Mouse (Mus musculus): ENCODE measurements at regions not wholly inside any gene's neighbourhood (a gene's known extent, or its start where the extent isn't known, plus 50 kb on each side); places are given as distances from the start of the nearest gene placed in this dataset.
"Not testable (repeated sequence)": the region's sequence is repeated elsewhere in the genome, so short reads cannot be mapped to it uniquely, and the experiment has no call there.

DNA sequence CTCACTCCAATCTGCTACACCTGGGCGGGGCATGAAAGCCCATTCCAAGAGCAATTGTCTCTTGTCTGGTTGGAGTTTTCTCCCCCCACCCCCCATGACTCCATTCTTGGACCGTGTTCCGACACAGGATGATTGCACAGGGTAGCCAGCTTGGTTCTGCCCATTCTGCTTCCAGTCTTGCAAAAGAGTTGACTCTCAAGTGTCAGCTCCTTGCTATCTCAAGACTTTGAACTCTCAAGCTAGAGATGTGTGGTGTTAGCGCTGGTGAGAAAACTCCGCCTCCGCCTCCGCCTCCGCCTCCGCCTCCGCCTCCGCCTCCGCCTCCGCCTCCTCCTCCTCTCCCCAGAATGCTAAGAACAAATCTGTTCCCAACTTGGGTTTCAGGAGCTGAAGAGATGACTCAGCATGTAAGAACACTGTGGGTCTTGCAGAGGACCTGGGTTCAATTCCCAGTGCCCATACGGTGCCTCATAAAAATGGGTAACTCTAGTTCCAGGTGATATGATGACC, 135.1 kb downstream of the Bcat1 start:
- no peak for ATAC-seq (ENCODE audit: low TSS enrichment)

DNA sequence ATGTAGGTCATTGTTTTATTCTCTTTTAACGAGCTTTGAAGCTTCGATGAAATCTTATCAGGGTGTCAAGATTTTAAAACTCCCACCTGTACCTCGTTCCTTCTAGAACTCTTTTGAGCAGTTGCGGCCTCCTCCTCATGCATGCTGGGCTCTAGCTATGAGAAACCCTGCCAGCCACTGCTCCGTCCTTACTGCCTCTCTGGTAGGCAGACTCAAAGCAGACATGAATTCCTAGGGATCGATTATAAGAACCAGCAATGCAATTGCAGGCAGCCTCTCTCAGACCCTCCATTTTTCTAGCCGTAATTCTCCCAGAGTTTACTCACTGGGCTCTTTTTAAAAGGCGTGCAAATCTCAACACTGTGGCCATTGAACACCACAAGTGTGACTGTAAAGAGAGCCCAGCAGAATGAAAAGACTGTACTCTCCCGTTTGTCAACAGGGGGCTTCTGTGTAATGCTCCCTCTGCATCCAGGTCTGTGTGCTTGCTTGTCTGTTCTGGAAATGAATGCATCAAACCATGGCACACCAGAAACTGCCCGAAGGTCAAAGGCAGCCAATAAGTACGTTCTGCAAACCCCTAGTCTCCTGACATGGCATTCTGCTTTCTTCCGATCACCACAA, 137.3 kb downstream of the Bcat1 start:
- no peak for ATAC-seq (ENCODE audit: low TSS enrichment)

DNA sequence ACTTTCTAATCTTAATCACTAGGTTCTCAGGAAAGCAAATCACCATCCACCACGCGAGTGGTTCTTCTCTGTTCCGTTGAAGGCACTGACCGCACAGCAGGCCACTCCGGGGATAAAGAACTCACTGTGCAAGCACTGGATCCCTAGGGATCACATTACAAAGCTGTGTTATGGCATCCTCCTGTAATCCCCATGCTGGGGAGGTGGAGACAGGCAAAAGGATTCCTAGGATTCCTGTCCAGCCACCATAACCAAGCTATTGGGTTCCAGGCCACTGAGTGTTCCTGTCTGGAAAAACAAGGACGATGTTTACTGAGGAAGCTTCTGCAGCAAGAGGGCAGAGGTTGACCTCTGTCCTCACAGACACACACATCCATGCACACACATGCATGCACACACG, 138.8 kb downstream of the Bcat1 start:
- no peak for ATAC-seq (ENCODE audit: low TSS enrichment)

DNA sequence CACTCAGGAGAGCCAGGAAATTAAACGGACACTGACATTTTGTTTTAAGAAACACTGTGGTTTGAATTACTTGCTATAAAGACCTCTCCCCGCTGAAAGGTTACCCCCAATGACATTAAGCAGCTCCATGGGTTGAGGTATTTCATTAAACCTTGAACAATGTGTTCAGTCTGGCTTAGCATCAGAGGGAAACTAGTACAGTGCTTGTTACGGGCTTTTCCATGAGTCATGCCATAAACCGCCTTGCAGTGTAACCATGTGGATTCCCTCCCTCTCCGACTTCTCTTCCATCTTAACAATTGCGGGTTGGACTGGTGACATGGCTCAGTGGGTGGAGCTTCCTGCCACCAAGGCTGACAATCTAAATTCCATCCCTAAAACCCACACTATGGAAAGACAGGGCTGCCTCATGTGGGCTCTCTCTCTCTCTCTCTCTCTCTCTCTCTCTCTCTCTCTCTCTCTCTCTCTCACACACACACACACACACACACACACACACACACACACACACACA, 142.2 kb downstream of the Bcat1 start:
- no peak for ATAC-seq (ENCODE audit: low TSS enrichment)

DNA sequence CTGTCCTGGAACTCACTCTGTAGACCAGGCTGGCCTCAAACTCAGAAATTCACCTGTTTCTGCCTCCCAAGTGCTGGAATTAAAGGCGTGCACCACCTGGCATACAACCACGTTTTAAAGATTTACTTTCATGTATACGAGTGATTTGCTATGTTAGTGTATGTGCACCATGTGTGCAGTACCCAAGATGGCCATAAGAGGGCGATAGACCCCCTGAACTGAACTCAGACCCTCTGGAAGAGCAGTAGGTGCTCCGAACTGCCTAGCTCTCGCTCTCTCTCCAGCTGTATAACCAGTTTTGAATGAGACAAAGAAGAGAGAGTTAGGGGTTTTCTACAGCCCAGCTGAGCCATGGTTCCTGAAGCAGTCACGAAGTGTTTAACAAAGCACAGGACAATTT, 143.6 kb downstream of the Bcat1 start:
- ATAC-seq (ENCODE audit: low TSS enrichment) = no peak

DNA sequence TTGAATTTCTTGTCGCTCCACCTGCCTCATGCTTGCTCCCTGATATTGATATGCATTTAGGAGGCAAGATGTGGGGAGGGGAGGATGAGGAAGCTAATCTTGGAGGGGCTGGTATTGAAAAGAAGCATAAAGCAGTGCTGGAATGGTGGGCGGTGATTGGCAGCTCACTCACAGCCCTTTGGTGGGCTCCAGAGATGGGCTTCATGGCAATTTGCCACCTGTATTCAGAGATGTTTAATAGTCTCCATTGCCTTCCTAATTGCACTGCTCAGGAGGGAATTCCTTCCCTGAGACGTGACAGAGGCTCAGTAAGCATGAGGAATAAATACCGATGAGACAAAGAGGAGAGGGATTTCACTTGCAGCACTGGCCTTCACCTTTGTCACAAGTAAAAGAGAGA, 146.0 kb downstream of the Bcat1 start:
- ATAC-seq (ENCODE audit: low TSS enrichment) = no peak

DNA sequence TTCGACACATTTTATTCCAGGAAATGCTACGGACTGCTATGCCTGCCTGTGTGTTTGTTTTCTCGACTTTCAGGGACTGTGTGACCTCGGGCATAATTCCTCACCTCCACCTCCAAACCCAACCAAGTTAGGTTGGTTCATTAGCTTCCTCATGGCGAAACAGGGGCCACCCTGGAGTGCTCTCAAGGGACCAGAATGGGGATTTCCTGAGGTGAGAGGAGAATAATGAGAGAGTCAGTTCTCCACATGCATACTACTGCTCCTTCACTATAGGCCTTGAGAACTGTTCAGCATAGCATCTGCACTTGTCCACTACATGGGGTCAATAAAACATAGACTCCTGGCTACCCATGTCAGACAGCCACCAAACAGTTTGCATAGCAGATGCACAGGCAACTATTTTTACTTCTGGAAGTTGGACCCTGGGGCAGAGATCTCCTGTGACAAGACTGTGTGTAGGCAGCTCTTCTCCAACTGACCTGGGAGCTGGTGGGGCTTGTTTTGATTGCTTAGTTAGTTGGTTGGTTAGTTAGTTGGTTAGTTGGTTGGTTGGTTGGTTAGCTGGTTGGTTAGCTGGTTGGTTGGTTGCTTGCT, 146.6 kb downstream of the Bcat1 start:
- ATAC-seq (ENCODE audit: low TSS enrichment) = no peak

DNA sequence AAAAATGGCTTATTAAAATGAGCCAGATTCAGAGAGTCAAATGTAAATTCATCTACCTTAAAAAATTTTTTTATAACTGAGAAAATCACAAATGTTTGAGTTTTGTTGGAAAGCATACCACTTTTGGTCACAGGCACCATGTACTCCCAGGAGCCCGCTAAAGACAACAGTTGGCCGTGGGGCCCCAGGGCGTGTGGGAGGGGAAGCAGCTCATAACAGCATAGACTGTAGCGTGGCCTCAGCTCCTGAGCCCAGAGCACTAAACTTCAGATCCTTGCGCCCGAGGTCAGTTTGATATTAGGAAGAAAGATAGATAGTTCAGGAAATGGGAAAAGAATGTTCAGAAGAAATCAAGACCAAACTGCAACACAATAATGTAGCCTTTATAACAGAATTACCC, 145.8 kb upstream of the Sox5 start:
- no peak for ATAC-seq (ENCODE audit: low TSS enrichment)

DNA sequence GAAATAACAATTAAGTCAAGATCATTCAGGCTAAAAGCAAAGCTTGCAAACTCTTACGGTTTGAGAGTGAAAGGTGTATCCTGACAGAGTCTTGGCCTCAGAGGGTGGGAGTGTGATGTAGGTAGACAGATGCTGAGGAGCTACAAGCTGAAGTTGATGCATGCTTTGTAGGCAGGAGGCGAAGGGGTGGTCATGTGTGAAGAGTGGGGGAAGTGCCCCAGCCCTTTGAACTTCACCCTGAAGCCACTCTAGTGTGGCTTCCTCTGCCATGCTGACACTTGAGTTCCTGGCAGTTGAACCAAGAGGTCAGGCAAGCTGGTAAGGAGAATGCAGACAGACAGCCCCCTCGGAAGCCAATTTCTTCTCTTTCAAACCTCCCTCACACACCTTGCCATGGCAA, 141.0 kb upstream of the Sox5 start:
- ATAC-seq (ENCODE audit: low TSS enrichment) = no peak

DNA sequence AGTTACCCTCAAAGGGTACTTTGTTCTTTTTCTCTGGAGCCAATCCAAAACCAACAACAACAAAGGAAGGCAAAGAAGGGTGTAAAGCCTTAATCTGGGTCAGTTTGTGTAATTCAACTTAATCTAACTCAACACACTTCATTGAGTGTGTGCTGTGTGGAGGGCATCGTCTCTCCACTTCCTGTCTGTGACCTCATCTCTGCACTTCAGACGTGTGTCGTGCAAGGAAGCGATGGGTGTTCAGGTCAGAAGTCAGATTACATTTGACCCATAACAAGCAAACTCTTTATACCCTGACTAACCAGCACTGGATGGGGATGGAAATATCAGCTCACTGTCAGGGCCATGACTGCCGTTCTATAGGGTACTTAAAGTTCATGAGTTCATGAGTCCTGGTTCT, 138.0 kb upstream of the Sox5 start:
- ATAC-seq (ENCODE audit: low TSS enrichment) = no peak

DNA sequence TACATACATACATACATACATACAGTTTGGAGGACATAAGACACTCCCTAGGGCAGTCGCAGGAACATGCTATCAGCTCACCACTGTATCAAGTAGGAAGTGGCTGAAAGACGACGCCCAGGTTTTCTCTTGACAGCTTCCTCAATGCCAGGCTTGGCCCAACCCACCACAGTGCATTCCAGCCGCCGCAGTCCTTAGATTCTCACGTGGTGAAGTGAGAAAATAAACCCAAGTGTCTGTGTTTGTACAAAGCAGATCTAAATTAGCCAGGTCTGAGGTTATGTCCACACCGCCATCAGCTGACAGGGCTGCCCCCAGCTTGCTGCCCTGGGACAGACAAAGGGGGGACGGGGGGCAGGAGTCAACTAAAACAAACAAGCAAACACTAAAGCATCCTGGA, 135.4 kb upstream of the Sox5 start:
- ATAC-seq (ENCODE audit: low TSS enrichment) = no peak

DNA sequence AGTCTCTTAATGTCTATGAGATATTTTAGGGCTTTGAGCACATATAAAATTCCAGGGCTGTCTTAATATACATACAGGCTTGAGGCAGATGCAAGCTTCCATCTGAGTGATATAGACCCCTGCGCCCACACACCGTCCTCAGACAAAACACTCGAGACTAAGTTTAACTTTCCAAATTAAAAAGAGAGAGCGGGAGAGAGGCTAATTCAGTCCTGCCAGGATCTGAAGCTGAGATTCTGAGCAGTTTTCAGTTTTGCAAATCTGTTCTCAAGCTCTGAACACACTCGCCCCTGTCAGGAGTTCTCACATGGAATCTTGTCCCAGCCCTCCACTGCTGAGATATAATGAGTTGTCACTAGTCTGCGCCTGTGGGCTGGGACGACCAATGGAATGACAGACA, 130.0 kb upstream of the Sox5 start:
- ATAC-seq (ENCODE audit: low TSS enrichment) = peak; percentile 92

DNA sequence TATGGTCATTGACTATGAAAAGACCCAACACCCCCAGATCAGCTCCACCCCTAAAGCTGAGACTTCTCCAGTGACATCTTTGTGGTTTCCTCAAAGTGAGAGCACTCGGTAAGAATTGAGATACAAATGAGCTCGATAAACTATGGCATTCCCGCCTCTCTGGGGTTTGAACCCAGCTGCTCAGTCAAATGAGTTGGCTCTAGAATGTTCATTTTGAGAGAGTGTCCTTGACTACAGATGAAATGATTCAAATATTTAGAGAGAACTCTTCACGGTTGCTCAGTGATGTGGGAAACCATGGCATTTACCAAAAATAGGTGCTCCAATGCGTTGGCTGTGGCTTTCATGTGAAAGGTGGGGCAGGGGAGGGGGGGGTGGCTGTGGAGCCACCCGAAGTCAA, 128.6 kb upstream of the Sox5 start:
- no peak for ATAC-seq (ENCODE audit: low TSS enrichment)

DNA sequence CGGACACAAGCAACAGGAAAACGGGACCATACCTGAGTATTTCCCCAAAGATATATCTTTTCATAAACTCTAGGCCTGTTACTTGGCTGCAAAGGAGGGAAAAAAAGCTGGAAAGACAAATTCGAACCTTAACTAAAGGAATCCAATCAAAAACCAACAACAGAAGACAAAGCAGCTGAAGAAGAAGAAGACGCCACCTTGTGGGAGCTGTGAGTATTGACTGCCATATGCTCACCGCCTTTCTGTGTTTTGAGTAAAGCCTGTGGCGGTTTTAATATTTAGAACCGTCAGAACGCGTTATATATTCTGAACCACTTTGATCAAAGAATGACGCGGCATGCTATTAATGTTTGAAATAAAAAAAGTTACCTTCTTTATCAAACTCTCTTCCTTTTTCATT, 126.9 kb upstream of the Sox5 start:
- ATAC-seq (ENCODE audit: low TSS enrichment) = no peak

DNA sequence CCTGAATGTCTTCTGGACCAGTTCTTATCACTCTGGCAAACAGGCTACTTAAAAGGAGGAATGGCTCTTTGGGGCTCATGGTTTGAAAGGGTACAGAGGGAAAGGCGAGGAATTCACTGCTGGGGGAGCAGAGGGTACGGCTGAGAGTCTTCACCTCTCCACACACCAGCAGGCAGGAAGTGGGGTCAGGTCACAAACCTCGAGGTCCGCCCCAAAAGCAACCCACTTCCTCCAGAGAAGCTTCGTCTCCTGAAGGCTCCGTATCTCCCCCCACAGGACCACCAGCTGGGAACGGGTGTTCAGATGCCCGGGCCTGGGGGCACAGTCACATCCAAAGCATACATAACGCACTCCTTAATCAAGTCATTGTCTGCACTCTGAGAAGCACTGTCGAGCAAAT, 121.4 kb upstream of the Sox5 start:
- no peak for ATAC-seq (ENCODE audit: low TSS enrichment)

DNA sequence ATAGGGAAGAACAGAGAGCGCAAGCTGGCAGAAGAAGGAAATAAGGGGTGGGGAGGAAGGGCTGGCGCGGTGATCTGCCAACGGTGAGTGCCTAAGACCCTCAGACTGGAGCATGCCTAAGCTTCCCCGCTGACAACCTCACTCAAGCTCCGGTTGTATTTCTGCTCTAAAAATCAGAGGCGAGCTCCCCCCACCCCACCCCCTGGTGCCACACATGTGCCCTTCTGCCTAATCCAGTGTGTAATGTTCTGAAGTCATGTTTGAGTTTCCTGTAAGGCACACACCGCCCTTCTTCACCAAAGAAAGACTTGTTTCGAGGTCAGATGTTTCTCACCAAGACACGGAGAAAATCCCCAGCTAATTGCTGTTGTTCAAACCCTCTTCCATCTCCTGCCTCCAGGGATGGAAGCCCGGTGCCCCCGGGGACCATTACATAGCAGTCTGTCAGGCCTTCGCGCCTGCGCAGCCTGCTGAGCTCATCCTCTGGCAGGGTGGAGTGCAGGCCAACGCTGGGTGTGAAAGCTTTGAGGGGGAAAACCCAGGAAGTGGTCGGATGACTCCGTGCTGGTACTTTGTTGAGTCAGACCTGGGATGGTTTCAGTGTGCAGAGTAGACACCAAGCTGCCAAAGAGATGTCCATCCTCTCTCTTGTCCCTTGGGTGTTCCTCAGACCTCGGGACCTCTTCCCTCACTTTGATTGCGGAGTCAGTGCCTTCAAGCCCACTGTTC, 120.7 kb upstream of the Sox5 start:
- no peak for ATAC-seq (ENCODE audit: low TSS enrichment)

DNA sequence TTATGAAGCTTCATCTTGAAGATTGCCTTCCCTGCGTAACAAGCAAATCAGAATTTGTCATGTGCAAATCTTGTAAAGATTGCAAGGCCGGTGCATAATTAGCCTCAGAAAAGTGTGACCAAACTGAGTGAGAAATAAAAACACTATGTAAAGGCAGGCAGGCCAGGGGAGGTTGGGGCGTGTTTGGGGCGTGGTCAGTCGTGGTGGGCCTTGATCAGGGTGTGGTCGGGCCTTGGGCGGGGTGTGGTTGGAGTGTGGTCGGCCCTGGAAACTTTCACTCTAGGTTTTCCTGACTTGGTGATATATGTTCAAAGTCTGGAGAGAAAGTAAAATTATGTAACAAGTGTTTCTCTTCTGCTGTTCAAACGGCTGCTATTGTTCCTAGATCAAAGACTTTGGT, 120.0 kb upstream of the Sox5 start:
- no peak for ATAC-seq (ENCODE audit: low TSS enrichment)

DNA sequence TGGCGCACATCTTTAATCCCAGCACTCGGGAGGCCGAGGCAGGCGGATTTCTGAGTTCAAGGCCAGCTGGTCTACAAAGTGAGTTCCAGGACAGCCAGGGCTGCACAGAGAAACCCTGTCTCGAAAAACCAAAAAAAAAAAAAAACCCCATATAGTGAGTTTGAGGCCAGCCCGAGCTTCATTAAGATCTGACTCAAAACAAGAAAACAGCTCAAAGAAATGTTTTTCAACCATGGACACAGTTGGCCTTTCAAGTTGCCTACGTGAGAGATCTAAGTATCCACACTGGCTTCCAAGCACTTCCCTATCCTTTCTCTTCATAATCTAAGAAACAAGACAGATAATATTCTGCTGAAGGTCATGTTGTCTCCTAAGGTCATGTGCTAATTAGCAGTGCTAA, 119.1 kb upstream of the Sox5 start:
- not testable (repeated sequence) for ATAC-seq (ENCODE audit: low TSS enrichment)

DNA sequence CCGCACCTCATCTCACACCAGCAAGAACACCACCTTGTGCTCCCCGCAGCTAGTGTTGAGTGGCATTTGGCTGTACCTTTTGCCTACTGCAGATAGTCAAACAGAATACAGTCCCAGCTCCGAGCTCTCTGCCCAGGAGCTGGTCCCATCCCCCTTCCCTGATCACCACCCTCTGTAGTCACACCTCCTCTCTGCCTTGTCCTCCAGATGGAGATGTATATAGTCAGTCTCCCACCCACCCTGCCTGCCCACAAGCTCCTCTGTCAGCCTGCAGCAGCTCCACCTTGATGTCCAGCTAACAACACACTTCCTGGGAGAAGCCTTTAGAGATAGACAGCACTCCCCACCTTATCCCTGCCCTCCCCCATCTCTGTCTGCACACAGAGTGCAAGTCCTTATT, 115.7 kb upstream of the Sox5 start:
- ATAC-seq (ENCODE audit: low TSS enrichment) = peak; percentile 90

DNA sequence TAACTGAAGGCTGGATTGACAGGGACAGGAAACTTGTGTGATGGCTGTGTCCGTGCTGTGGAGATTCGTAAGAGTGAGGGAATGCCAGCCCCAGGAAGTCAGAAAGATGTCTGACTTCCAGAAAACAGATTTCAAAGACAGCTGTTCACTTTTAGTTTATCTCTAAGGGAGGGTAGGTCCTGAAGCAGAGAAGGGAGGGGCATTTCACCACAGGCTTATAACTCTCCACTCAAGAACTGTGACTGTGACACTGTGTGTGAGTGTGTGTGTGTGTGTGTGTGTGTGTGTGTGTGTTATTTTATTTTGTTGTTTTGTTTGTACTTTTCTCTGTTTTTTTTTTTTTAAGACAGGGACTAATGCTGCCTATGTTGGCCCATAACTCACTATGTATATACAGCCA, 109.1 kb upstream of the Sox5 start:
- ATAC-seq (ENCODE audit: low TSS enrichment) = no peak

DNA sequence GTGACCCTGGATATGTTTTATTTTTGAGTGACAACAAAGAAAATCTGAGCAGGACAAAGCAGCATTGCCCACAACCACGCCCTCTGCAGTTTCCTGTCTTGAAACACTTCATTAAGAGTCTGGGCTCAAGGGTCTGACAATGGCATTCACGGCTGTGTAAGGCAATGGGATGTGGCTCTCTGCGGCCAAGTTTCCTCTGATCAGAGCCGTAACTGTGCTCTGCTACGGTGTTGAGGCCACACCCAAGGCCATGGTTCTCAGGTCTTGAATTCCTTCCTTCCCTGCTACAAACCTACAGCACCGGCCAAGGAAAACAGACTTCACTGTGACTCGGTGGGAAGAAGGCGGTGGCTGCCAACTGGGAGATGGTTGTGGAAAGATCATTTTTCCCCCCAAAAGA, 108.4 kb upstream of the Sox5 start:
- no peak for ATAC-seq (ENCODE audit: low TSS enrichment)

DNA sequence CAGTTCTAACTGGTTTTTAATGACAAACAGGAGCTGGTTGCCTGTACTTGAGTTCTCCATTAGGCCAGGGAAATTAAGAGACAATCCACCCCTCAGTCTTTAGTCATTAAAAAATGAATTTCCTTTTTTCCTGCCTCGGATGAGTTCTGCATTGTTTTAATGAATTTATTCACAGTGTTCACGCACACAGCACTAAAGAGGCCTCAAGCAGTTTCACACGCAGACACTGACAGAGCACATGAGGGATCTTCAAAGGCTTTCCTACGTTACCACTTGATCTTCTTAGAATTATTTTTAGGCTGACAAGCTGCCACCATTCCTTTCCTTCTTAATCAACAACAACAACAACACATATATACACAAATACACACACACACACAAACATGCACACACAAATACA, 101.3 kb upstream of the Sox5 start:
- ATAC-seq (ENCODE audit: low TSS enrichment) = no peak

DNA sequence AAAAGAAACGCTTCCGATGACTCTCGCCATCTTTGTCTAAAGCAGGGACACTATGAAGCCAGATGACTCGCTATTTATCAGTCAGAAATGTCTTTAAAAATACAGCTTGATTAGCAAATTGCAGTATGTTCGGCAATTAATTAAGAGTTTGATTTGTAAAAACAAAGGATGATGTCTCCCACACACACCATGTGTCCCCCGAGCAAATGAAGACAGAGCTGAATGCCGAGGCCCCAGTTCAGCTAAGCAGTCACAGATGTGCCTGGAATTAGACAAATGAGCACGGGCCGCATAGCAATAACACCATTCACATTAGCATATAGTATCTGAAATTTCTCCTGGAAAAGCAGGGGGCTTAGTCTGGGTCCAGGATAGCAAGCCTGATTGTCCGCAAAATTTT, 98.3 kb upstream of the Sox5 start:
- ATAC-seq (ENCODE audit: low TSS enrichment) = no peak
